Mouse (Mus musculus) liver, postnatal 0 days (tissue): ENCODE results near the gene Dbn1. TPM values are rescaled to one million over a fixed set of nuclear protein-coding genes. Genes with fewer than 3 reads are reported as not detected.

Source experiments
- ATAC-seq: fragments of 200-750 bp; cut with Nextera tagmentation; 2 replicates; pipeline ENCODE4 v1.8.0; 2017; ENCODE audit warnings: mild to moderate bottlenecking, moderate library complexity
- DNase-seq: peaks from one replicate; pipeline ENCODE4 v3.0.0-alpha.2; 2016
- H3K27ac ChIP-seq: fragments of 300-500 bp; sonication (generic); 2 replicates; pipeline ENCODE4 v1.5.1; 2014; ENCODE audit warnings: antibody characterized with exemption, moderate library complexity, mild to moderate bottlenecking, low read depth
- H3K27me3 ChIP-seq: fragments of 300-500 bp; sonication (generic); 2 replicates; pipeline ENCODE4 v1.6.1; 2014; ENCODE audit warnings: low read length, control low read depth, mixed read lengths; ENCODE audit not compliant: insufficient read depth
- H3K36me3 ChIP-seq: fragments of 300-500 bp; sonication (generic); replicated peaks from 2 replicates; pipeline ENCODE4 v1.6.1; 2014; ENCODE audit warnings: mild to moderate bottlenecking, control low read depth, low read length, moderate library complexity, mixed read lengths; ENCODE audit not compliant: insufficient read depth
- H3K4me1 ChIP-seq: fragments of 300-500 bp; sonication (generic); 2 replicates; pipeline ENCODE4 v1.6.1; 2014; ENCODE audit warnings: antibody characterized with exemption, mild to moderate bottlenecking, control low read depth; ENCODE audit not compliant: insufficient read depth
- H3K4me2 ChIP-seq: fragments of 300-500 bp; sonication (generic); 2 replicates; pipeline ENCODE4 v1.6.1; 2014; ENCODE audit warnings: low read depth, mild to moderate bottlenecking, low read length, moderate library complexity, mixed read lengths
- H3K4me3 ChIP-seq: fragments of 300-500 bp; sonication (generic); 2 replicates; pipeline ENCODE4 v1.5.1; 2014; ENCODE audit warnings: low read depth, low read length
- H3K9ac ChIP-seq: fragments of 300-500 bp; sonication (generic); replicated peaks from 2 replicates; pipeline ENCODE4 v1.6.1; 2014; ENCODE audit warnings: mild to moderate bottlenecking, moderate library complexity
- H3K9me3 ChIP-seq: fragments of 300-500 bp; sonication (generic); 2 replicates; pipeline ENCODE4 v1.6.1; 2016; ENCODE audit warnings: mild to moderate bottlenecking, control low read depth, low read length, mixed read lengths
- CTCF ChIP-seq: sonication (generic); IDR thresholded peaks from 2 replicates; pipeline ENCODE4 v1.5.1; 2016; ENCODE audit warnings: antibody characterized with exemption, low read depth
- EP300 ChIP-seq: IDR thresholded peaks from 2 replicates; pipeline ENCODE4 v1.6.1; 2016; ENCODE audit warnings: antibody characterized with exemption, low read depth, mild to moderate bottlenecking
- WGBS: fragments of 180-500 bp; shearing (Covaris S2); extraction: QIAGEN DNeasy Blood & Tissue Kit; methylation state at CpG from one replicate; pipeline ENCODE4 v1.1.7; 2014; ENCODE audit not compliant: insufficient replicate concordance; 5-methylcytosine and 5-hydroxymethylcytosine counted together
- polyA plus RNA-seq: library from polyadenylated mRNA; unstranded; fragments of >200 nt; fragmentation: Nextera tagmentation; extraction: Ambion mirVana; gene quantifications from 2 replicates; pipeline ENCODE4 v1.2.1, GENCODE M21; 2015

Gene Dbn1
- polyA plus RNA-seq, 1 experiment from 2014 or later: 4.2 TPM

DNA sequence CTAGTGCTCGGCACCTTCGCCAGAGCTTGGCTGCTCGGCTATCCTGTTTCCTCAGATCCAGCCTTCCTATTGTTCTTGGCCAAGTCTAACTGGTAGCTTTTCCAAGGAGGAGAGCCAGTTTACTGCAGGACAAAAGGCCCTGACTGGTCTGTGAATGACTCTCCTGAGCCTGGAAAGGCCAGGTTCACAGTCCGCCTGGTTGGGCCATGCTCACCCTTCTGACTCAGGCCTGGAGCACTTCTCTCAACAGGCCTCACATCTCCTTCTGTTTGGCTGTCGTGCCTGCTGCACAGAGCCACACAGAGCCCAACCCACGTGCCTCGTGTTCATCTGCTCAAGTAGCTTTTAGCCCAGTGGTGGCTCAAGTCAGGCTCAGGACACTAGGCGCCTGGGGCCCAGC, 34.8 kb upstream of the Dbn1 start:
- no peak for TF ChIP-seq CTCF
- TF ChIP-seq EP300: no peak
- Histone ChIP-seq H3K4me3 (no peak overlapping the region), H3K27ac (no peak overlapping the region), H3K9me3 (no peaks in the 10 kb centered on the region), H3K36me3 (peaks cover 7% of the 10 kb centered on the region; the same call in 1 of the 2 replicates), H3K4me1 (peaks cover 3% of the 10 kb centered on the region), H3K27me3 (no peaks in the 10 kb centered on the region), H3K4me2 (no peak overlapping the region), H3K9ac (no peak overlapping the region)
- no peak for ATAC-seq
- WGBS: 68% methylated on average over 8 of the region's 8 CpGs
- DNase-seq: peak; percentile 13

GRCm38 (mm10) chr13:55519606-55520005, 31.7 kb upstream of the Dbn1 start:
- H3K4me2 ChIP-seq: no peak overlapping the region
- no peak for ATAC-seq
- no peak overlapping the region for H3K9ac ChIP-seq
- H3K9me3 ChIP-seq: no peaks in the 10 kb centered on the region
- no peak overlapping the region for H3K27ac ChIP-seq
- 52% methylated on average over 4 of the region's 4 CpGs for WGBS
- TF ChIP-seq CTCF: no peak
- no peaks in the 10 kb centered on the region for H3K4me1 ChIP-seq
- no peak for DNase-seq
- H3K36me3 ChIP-seq: peaks cover 4% of the 10 kb centered on the region; the same call in 1 of the 2 replicates
- no peak overlapping the region for H3K4me3 ChIP-seq
- H3K27me3 ChIP-seq: 0 out of 2 replicates have a peak, but pooled peaks cover 8% of the 10 kb centered on the region

- Histone ChIP-seq H3K9me3 (no peaks in the 10 kb centered on the region), H3K4me1 (peaks cover 6% of the 10 kb centered on the region), H3K4me2 (no peak overlapping the region), H3K9ac (no peak overlapping the region), H3K27me3 (0 out of 2 replicates have a peak, but pooled peaks cover 8% of the 10 kb centered on the region), H3K27ac (no peak overlapping the region), H3K36me3 (no peaks in the 10 kb centered on the region), H3K4me3 (no peak overlapping the region)
- DNase-seq: peak; percentile 90
- WGBS: 7% methylated on average over 5 of the region's 5 CpGs
- TF ChIP-seq CTCF: peak; percentile 96
- no peak for TF ChIP-seq EP300
- no peak for ATAC-seq
Observed at GRCm38 (mm10) chr13:55516955-55517354, 29.0 kb upstream of the Dbn1 start.

DNA sequence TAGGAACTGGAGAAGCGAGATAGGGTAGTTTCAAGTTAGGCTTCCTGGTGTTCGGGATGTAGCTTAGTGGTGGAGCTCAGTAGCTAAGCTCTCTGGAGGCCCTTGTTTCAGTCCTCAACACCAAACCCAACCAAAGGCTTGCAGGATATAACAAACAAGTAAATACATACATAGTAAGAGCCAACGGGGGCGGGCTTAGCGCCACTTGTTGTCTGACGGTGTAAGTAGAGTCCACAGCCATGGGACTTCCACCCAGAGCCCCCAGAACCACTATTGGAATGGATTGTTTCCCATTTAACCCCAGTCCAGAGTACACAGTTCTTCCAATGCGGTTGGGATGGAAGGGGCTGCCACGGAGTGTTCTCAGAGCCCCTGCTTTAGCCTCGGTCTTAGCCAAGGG, 25.9 kb upstream of the Dbn1 start:
- 32% methylated on average over 9 of the region's 9 CpGs for WGBS

GRCm38 (mm10) chr13:55513111-55513748, 25.3 kb upstream of the Dbn1 start, which contains the start of gene Pdlim7:
Pdlim7 (minus strand) TSS chr13:55513676.
- Histone ChIP-seq H3K4me1 (peaks cover 32% of the 10 kb centered on the region), H3K36me3 (0 out of 2 replicates have a peak, but pooled peaks cover 11% of the 10 kb centered on the region), H3K4me2 (peak within 1 kb of the TSS; percentile 98), H3K4me3 (peak within 1 kb of the TSS; percentile 71), H3K9ac (peak within 1 kb of the TSS; percentile 81), H3K27ac (no peak within 1 kb of the TSS), H3K27me3 (0 out of 2 replicates have a peak, but pooled peaks cover 8% of the 10 kb centered on the region), H3K9me3 (no peaks in the 10 kb centered on the region)
- TF ChIP-seq EP300: no peak
- peak; percentile 94 for TF ChIP-seq CTCF
- DNase-seq: peak; percentile 91
- under 1% methylated on average over 49 of the region's 55 CpGs for WGBS
- ATAC-seq: peak; percentile 79

More for the DNA sequence above, 25.9 kb upstream of the Dbn1 start:
- 0 out of 2 replicates have a peak, but pooled peaks cover 5% of the 10 kb centered on the region for H3K36me3 ChIP-seq
- peak overlapping the region; percentile 71 for H3K4me3 ChIP-seq
- H3K9me3 ChIP-seq: no peaks in the 10 kb centered on the region
- H3K4me1 ChIP-seq: peaks cover 32% of the 10 kb centered on the region
- H3K9ac ChIP-seq: no peak overlapping the region
- H3K27ac ChIP-seq: no peak overlapping the region
- ATAC-seq: no peak
- DNase-seq: peak; percentile 13
- H3K4me2 ChIP-seq: peak overlapping the region; percentile 98
- H3K27me3 ChIP-seq: 0 out of 2 replicates have a peak, but pooled peaks cover 8% of the 10 kb centered on the region
- TF ChIP-seq EP300: no peak

DNA sequence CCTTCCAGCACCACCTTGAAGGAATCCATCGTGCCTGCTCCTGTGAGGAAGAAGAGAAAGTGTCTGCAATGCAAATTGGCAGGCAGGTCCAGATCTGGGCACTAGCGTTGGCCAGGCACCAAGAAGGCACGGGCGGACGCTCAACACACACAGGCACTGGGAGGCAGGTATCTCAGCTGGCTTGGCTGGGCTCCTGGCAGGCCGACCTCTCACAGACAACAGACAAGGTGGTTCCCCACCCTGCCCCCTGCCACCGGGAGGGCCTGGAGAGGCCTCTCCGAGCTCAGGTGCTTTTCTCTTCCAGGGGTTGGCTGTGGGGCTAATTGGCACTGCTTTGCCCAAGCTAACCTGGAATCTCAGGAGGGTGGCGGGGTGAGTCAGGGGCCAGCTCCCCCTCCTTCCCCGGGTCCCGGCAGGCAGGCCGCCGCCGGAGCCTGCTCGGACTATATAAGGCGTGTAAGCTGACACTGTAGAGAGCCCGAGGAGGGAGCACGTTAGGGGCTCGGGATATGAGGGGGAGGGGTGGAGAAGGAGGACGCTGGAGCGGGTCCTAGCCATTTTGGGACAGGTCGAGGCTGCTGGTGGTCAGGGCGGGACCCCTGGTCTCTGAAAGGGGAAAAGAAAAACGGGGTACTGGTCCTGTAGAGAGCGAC, 24.6 kb upstream of the Dbn1 start:
- peaks cover 32% of the 10 kb centered on the region for H3K4me1 ChIP-seq
- no peak overlapping the region for H3K27ac ChIP-seq
- no peak for TF ChIP-seq CTCF
- TF ChIP-seq EP300: no peak
- H3K4me2 ChIP-seq: peak overlapping the region; percentile 98
- peaks cover 15% of the 10 kb centered on the region for H3K36me3 ChIP-seq
- DNase-seq (peak; percentile 48), ATAC-seq (0 out of 2 replicates have a peak, but pooled peaks have one; percentile 17)
- H3K9me3 ChIP-seq: no peaks in the 10 kb centered on the region
- peak overlapping the region; percentile 81 for H3K9ac ChIP-seq
- H3K27me3 ChIP-seq: 0 out of 2 replicates have a peak, but pooled peaks cover 8% of the 10 kb centered on the region
- 8% methylated on average over 24 of the region's 25 CpGs for WGBS
- H3K4me3 ChIP-seq: peak overlapping the region; percentile 71
